Mouse (Mus musculus): ENCODE measurements around the gene Etfb.

- no peak for TF ChIP-seq POLR2A (IDR thresholded peaks at IDR 0.05; ENCODE audit: low read depth, low read length)
- no peak for TF ChIP-seq CTCF (IDR thresholded peaks at IDR 0.05; ENCODE audit: extremely low read depth, insufficient read depth, insufficient read length, insufficient replicate concordance)
Observed at GRCm38 (mm10) chr7:43407573-43407972, 36.3 kb upstream of the Etfb start.

All from spleen, adult 2 months (tissue).